Mouse (Mus musculus): Measurements from ENCODE around the gene Sgce. TPM values are rescaled to one million over a fixed set of nuclear protein-coding genes. Genes with fewer than 3 reads are reported as not detected.

Gene Sgce
- total and polyA plus RNA-seq, 3 experiments: not detected

GRCm38 (mm10) chr6:4633189-4633588, 113.8 kb downstream of the Sgce start:
- no peaks in the 10 kb centered on the region for H3K9me3 ChIP-seq (replicated peaks; ENCODE audit: insufficient read depth, low read length)
- no peak overlapping the region for H3K4me3 ChIP-seq (ENCODE audit: control insufficient read depth in 1 of 2, insufficient read depth in 1 of 2, low read depth in 2 of 2, low read length in 2 of 2)
- H3K27me3 ChIP-seq (ENCODE audit: control insufficient read depth in 1 of 2, insufficient read depth in 2 of 2, low read length in 2 of 2): no peaks in the 10 kb centered on the region
- no peak for TF ChIP-seq USF2 (IDR thresholded peaks at IDR 0.05; ENCODE audit: borderline replicate concordance in 1 of 2, insufficient read depth in 1 of 2, low read depth in 1 of 2, low read length in 2 of 2)
- TF ChIP-seq SMC3 (IDR thresholded peaks at IDR 0.05; ENCODE audit: low read depth, low read length): no peak
- TF ChIP-seq ZNF384 (IDR thresholded peaks at IDR 0.05; ENCODE audit: low read depth, low read length): no peak
- TF ChIP-seq KAT2A (conservative IDR thresholded peaks at IDR 0.05; ENCODE audit: low read depth, low read length): no peak
- no peak for TF ChIP-seq CTCF (IDR thresholded peaks at IDR 0.05 in 2 of 3, conservative IDR thresholded peaks at IDR 0.05 in 1 of 3; ENCODE audit: control insufficient read depth in 1 of 3, insufficient read depth in 1 of 3, low read depth in 2 of 3, low read length in 3 of 3, poor library complexity in 1 of 3, severe bottlenecking in 1 of 3)
- no peak for TF ChIP-seq MEF2A (IDR thresholded peaks at IDR 0.05; ENCODE audit: extremely low read depth, insufficient replicate concordance, low read depth, low read length, poor library complexity, severe bottlenecking)
- no peak for TF ChIP-seq ETS1 (IDR thresholded peaks at IDR 0.05; ENCODE audit: low read depth, low read length)
- TF ChIP-seq RAD21 (IDR thresholded peaks at IDR 0.05; ENCODE audit: low read depth, low read length): no peak
- peaks cover 0 to 15% of the 10 kb centered on the region in 2 experiments; a peak in 2 of 4 replicates for H3K36me3 ChIP-seq (ENCODE audit: control insufficient read depth in 1 of 2, insufficient read depth in 2 of 2, low read length in 2 of 2)
- no peak for DNase-seq (ENCODE audit: low read depth, low spot score)
- H3K9ac ChIP-seq (ENCODE audit: control insufficient read depth, low read depth, low read length, poor library complexity, severe bottlenecking): no peak overlapping the region
- H3K27ac ChIP-seq (ENCODE audit: control insufficient read depth, low read depth, low read length): no peak overlapping the region
- no peaks in the 10 kb centered on the region for H3K79me2 ChIP-seq (ENCODE audit: control insufficient read depth, insufficient read depth, low read length, poor library complexity)
- peaks cover 3 to 8% of the 10 kb centered on the region in 2 experiments; a peak in 1 of 4 replicates for H3K4me1 ChIP-seq (ENCODE audit: control insufficient read depth in 1 of 2, insufficient read depth in 2 of 2, low read length in 2 of 2)

DNA sequence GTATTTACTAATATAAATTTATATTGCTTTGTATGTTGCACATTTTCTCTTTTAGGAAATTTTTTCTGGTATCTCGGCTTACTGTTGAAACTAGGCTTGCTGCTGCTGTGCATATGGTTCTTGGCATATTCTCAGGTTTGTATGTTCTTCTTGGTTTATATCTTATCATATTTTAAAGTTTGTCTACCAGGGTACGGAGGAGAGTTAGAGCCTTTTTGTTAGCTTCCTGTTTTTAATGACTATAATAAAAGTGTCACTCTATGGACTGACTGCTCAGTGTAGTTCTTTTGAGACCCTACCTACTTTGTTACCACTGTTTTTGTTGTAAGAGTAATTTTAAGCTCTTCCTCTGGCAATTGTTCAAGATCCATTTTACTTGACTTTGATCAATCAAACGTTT, 115.5 kb downstream of the Sgce start:
- peaks cover 0 to 15% of the 10 kb centered on the region in 2 experiments; a peak in 2 of 4 replicates for H3K36me3 ChIP-seq (ENCODE audit: control insufficient read depth in 1 of 2, insufficient read depth in 2 of 2, low read length in 2 of 2)
- H3K9me3 ChIP-seq (replicated peaks; ENCODE audit: insufficient read depth, low read length): no peaks in the 10 kb centered on the region
- peak; percentile 65 for DNase-seq (ENCODE audit: low read depth, low spot score)
- peaks cover 3 to 8% of the 10 kb centered on the region in 2 experiments; a peak in 1 of 4 replicates for H3K4me1 ChIP-seq (ENCODE audit: control insufficient read depth in 1 of 2, insufficient read depth in 2 of 2, low read length in 2 of 2)
- no peaks in the 10 kb centered on the region for H3K79me2 ChIP-seq (ENCODE audit: control insufficient read depth, insufficient read depth, low read length, poor library complexity)
- no peaks in the 10 kb centered on the region for H3K27me3 ChIP-seq (ENCODE audit: control insufficient read depth in 1 of 2, insufficient read depth in 2 of 2, low read length in 2 of 2)
- H3K27ac ChIP-seq (ENCODE audit: control insufficient read depth, low read depth, low read length): no peak overlapping the region
- H3K4me3 ChIP-seq (ENCODE audit: control insufficient read depth in 1 of 2, insufficient read depth in 1 of 2, low read depth in 2 of 2, low read length in 2 of 2): no peak overlapping the region
- no peak overlapping the region for H3K9ac ChIP-seq (ENCODE audit: control insufficient read depth, low read depth, low read length, poor library complexity, severe bottlenecking)
- TF ChIP-seq POLR2AphosphoS2 (IDR thresholded peaks at IDR 0.05; ENCODE audit: low read length) (no peak), POLR2A (IDR thresholded peaks at IDR 0.05; ENCODE audit: control insufficient read depth in 1 of 2, insufficient read depth in 1 of 2, low read depth in 1 of 2, low read length in 2 of 2, poor library complexity in 1 of 2) (no peak), EP300 (IDR thresholded peaks at IDR 0.05; ENCODE audit: low read depth in 1 of 2, low read length in 2 of 2) (peak; percentile 20 to 55; a peak in 2 of 4 replicates), TCF12 (IDR thresholded peaks at IDR 0.05; ENCODE audit: low read depth, low read length) (0 out of 2 replicates have a peak, but pooled peaks have one; percentile 13)

Other genes with a start within 250 kb of the Sgce start
- gene Col1a2, start 242.4 kb downstream of the Sgce start, total RNA-seq (2012; rRNA removed): not detected in 2 replicates
- not detected for gene Col1a2, start 242.4 kb downstream of the Sgce start, polyA plus RNA-seq (2012; ENCODE audit: insufficient read depth in 1 of 2, insufficient read length in 2 of 2, low read depth in 1 of 2, low replicate concordance in 2 of 2, missing spikeins in 1 of 2)
- 11.0 and 12.3 TPM in 2 replicates for gene Casd1, start 146.4 kb downstream of the Sgce start, total RNA-seq (2012; rRNA removed)
- 10 to 100 TPM in 1 of 2 experiments, not detected in 1; 12.6 TPM for gene Casd1, start 146.4 kb downstream of the Sgce start, polyA plus RNA-seq (2012; ENCODE audit: insufficient read depth in 1 of 2, insufficient read length in 2 of 2, low read depth in 1 of 2, low replicate concordance in 2 of 2, missing spikeins in 1 of 2)
- not detected in 2 replicates for gene Peg10, start 99 bp upstream of the Sgce start, total RNA-seq (2012; rRNA removed)
- gene Peg10, start 99 bp upstream of the Sgce start, polyA plus RNA-seq (2012; ENCODE audit: insufficient read depth in 1 of 2, insufficient read length in 2 of 2, low read depth in 1 of 2, low replicate concordance in 2 of 2, missing spikeins in 1 of 2): not detected
- gene Ppp1r9a, start 155.7 kb upstream of the Sgce start, total RNA-seq (2012; rRNA removed): 0.03 TPM in 1 of 2 replicates, not detected in the other
- under 1 TPM in 1 of 2 experiments, not detected in 1; 0.03 TPM for gene Ppp1r9a, start 155.7 kb upstream of the Sgce start, polyA plus RNA-seq (2012; ENCODE audit: insufficient read depth in 1 of 2, insufficient read length in 2 of 2, low read depth in 1 of 2, low replicate concordance in 2 of 2, missing spikeins in 1 of 2)

Data from MEL (cell line).